Mouse (Mus musculus) bone marrow macrophage, adult 2 months (primary cell): ENCODE measurements around the gene Cadm2.

ENCODE experiments used
- CTCF ChIP-seq: IDR thresholded peaks from 2 replicates; pipeline ENCODE4 v1.5.1; 2012; ENCODE audit warnings: low read depth, mild to moderate bottlenecking, low read length, moderate library complexity
- POLR2A ChIP-seq: IDR thresholded peaks from 2 replicates; pipeline ENCODE4 v1.6.1; 2012; ENCODE audit warnings: mild to moderate bottlenecking, low read depth, low read length, borderline replicate concordance

DNA sequence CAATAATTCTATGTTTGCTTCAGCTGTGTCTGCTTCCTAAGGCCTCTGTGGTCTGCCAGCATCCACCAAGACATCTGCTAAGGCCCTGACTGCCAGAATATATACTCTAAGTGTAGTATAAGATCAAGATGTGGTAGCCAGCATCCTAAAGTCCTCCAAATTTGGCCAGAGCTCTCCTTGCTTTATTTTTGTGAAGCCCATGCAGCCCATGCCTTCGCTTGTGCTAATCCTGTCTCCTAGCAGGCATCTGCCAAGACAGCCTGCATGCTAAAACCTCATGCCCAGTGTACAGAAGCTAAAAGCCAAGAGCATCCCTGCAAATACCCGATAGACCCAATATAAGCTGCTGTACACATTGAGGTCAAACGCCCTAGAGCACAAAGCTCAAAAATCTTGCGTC, 22.9 kb upstream of the Cadm2 start:
- TF ChIP-seq CTCF = no peak
- no peak for TF ChIP-seq POLR2A
